Comparison of ENCODE assay signal across 8 mouse cellular contexts in the genomic region with DNA sequence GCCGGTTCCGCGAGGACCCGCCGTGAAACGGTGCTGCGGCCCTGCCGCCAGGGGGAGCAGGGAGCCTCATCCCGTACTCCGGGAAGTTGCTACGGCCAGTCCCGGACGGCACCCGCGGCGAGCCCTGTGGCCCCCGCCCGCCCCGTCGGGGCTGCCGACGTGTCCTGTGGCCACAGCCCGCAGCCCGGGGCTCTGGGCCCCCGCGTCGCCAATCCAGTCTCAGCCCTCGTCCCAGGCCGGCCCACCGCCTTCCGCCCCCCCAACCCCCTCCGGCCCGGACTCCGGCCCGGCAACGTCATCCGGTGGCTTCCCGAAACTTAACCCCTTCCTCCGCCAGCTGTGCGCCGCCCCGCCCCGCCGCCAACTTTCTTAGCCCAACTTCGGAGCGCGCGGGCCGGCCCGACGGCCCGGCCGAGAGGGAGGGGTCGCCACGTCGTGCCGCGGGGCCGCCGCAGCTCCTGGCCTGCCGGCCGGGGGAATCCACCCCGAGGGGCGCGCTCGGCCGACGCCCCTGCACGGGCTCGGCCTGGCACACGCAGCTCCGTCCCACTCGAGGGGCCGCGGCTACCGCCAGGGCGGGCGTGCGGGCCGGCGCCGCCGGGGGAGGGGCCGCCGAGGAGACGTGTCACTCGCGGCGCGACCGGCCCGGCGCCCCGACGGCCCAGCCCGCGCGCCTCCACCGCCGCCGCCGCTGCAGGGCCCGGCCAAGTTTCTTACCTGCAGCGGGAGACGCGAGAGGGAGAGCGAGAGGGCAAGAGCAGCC. TPM values are rescaled to one million over a fixed set of nuclear protein-coding genes. Genes with fewer than 3 reads are reported as not detected.
DNase-seq lines count a peak whose midpoint lies in the region; ATAC-seq and TF ChIP-seq lines count a peak whose summit lies in the region.

No protein-coding gene starts in this region.

- WGBS in hindbrain, postnatal 0 days = under 1% methylated on average over 71 of the region's 107 CpGs

- TF ChIP-seq POLR2A in cortical plate, adult 2 months (IDR thresholded peaks at IDR 0.05; ENCODE audit: extremely low read depth, insufficient read depth, low read length) = no peak

- H3K9me3 ChIP-seq in hindbrain, postnatal 0 days (ENCODE audit: low read length) = no peaks in the 10 kb centered on the region

- H3K27ac ChIP-seq in cortical plate, adult 2 months (ENCODE audit: insufficient read depth, low read length) = peak overlapping the region; percentile 63
- H3K27ac ChIP-seq in hindbrain, postnatal 0 days = peak overlapping the region; percentile 91

- H3K27me3 ChIP-seq in hindbrain, postnatal 0 days (ENCODE audit: insufficient read depth, low read length) = no peaks in the 10 kb centered on the region

- peak overlapping the region; percentile 42 for H3K4me3 ChIP-seq in cortical plate, adult 2 months (ENCODE audit: insufficient read depth, low read length)
- H3K4me3 ChIP-seq in hindbrain, postnatal 0 days (ENCODE audit: low read length) = peak overlapping the region; percentile 92

- peak; percentile 82 for DNase-seq in adipocyte (ENCODE audit: low spot score)
- DNase-seq in gastrocnemius, adult 8-10 months (ENCODE audit: low spot score in 2 of 2) = peak; percentile 70 to 72
- peak; percentile 81 for DNase-seq in hindbrain, postnatal 0 days (ENCODE audit: low spot score)
- DNase-seq in left cerebral cortex, adult 8-10 months (ENCODE audit: low spot score in 2 of 2) = peak; percentile 50 to 62
- DNase-seq in right cerebral cortex, postnatal 10 days (ENCODE audit: low spot score in 2 of 2) = peak; percentile 72 to 79
- DNase-seq in urinary bladder, postnatal 14 days (ENCODE audit: low spot score) = peak; percentile 88

- no peaks in the 10 kb centered on the region for H3K36me3 ChIP-seq in hindbrain, postnatal 0 days (ENCODE audit: insufficient read depth, low read length)

- 0 out of 2 replicates have a peak, but pooled peaks have one; percentile 27 for TF ChIP-seq CTCF in cortical plate, adult 2 months (IDR thresholded peaks at IDR 0.05; ENCODE audit: extremely low read depth, insufficient read depth, low read length)
- peak; percentile 61 for TF ChIP-seq CTCF in hindbrain, postnatal 0 days (IDR thresholded peaks at IDR 0.05; ENCODE audit: low read depth)

- H3K4me1 ChIP-seq in cortical plate, adult 2 months (ENCODE audit: control insufficient read depth, insufficient read depth, low read length) = peaks cover 2% of the 10 kb centered on the region; the same call in 1 of the 2 replicates
- no peaks in the 10 kb centered on the region; the same call in 1 of the 2 replicates for H3K4me1 ChIP-seq in hindbrain, postnatal 0 days (ENCODE audit: insufficient read depth, low read length)

- H3K4me2 ChIP-seq in hindbrain, postnatal 0 days (ENCODE audit: low read depth, low read length) = peak overlapping the region; percentile 66

- ATAC-seq in hindbrain, postnatal 0 days = no peak; the same call in 1 of the 2 replicates
- ATAC-seq in megakaryocyte progenitor cell, adult 5-6 weeks (replicated peaks; ENCODE audit: poor library complexity) = peak; percentile 41

- peak overlapping the region; percentile 76 for H3K9ac ChIP-seq in hindbrain, postnatal 0 days (replicated peaks; ENCODE audit: low read length)

RNA-seq across cellular contexts. Expression of gene Rrbp1, which starts 0.6 kb away (rescaled TPM):
- polyA plus RNA-seq in cortical plate, adult 2 months (2012; rRNA removed) = 55.3 and 58.0 TPM in 2 replicates
- total RNA-seq in gastrocnemius, adult 8-10 months (2022) = 10 to 100 TPM; 21.1 to 36.7 (median 29.5) TPM
- total RNA-seq in hindbrain, postnatal 0 days (2014; rRNA removed) = 24.0 and 29.9 TPM in 2 replicates
- polyA plus RNA-seq in hindbrain, postnatal 0 days (2015; fragmentation: Nextera tagmentation; extraction: Ambion mirVana) = 31.5 and 34.4 TPM in 2 replicates
- 10 to 100 TPM; 53.3 to 85.0 (median 64.7) TPM for total RNA-seq in left cerebral cortex, adult 8-10 months (2022)
- 178 and 204 TPM in 2 replicates for total RNA-seq in megakaryocyte progenitor cell, adult 5-6 weeks (2015)
- 187 and 234 TPM in 2 replicates for total RNA-seq in megakaryocyte progenitor cell, adult 5-6 weeks (2017)

RNA-seq across cellular contexts. Expression of gene Banf2, which starts 22.4 kb away (rescaled TPM):
- polyA plus RNA-seq in cortical plate, adult 2 months (2012; rRNA removed) = not detected in 2 replicates
- not detected for total RNA-seq in gastrocnemius, adult 8-10 months (2022)
- not detected in 2 replicates for total RNA-seq in hindbrain, postnatal 0 days (2014; rRNA removed)
- not detected in 2 replicates for polyA plus RNA-seq in hindbrain, postnatal 0 days (2015; fragmentation: Nextera tagmentation; extraction: Ambion mirVana)
- not detected for total RNA-seq in left cerebral cortex, adult 8-10 months (2022)
- total RNA-seq in megakaryocyte progenitor cell, adult 5-6 weeks (2015) = not detected in 2 replicates
- total RNA-seq in megakaryocyte progenitor cell, adult 5-6 weeks (2017) = not detected in 2 replicates
